Mouse (Mus musculus) midbrain, embryonic 11.5 days (tissue): ENCODE data around the gene Gigyf1. TPM values are rescaled to one million over a fixed set of nuclear protein-coding genes. Genes with fewer than 3 reads are reported as not detected.
A peak's percentile ranks its signal among the peaks of the same experiment; 100 is the strongest.

Experiments
- ATAC-seq: fragments of 200-750 bp; cut with Nextera tagmentation; 2 replicates; pipeline ENCODE4 v1.8.0; 2017; ENCODE audit warnings: moderate TSS enrichment, moderate library complexity; ENCODE audit not compliant: low FRiP score
- DNase-seq: peaks from one replicate; pipeline ENCODE4 v3.0.0; 2015; ENCODE audit warnings: low spot score; ENCODE audit errors: missing footprints
- H3K27ac ChIP-seq: fragments of 300-500 bp; sonication (generic); 2 replicates; pipeline ENCODE4 v1.5.1; 2014; ENCODE audit warnings: low read depth, low read length
- H3K27me3 ChIP-seq: fragments of 300-500 bp; sonication (generic); 2 replicates; pipeline ENCODE4 v1.6.1; 2014; ENCODE audit warnings: mild to moderate bottlenecking, low read length, moderate library complexity, mixed read lengths; ENCODE audit not compliant: control insufficient read depth, insufficient read depth
- H3K36me3 ChIP-seq: fragments of 300-500 bp; sonication (generic); 2 replicates; pipeline ENCODE4 v1.6.1; 2014; ENCODE audit warnings: mild to moderate bottlenecking, low read length, moderate library complexity, mixed read lengths; ENCODE audit not compliant: control insufficient read depth, insufficient read depth
- H3K4me1 ChIP-seq: fragments of 300-500 bp; sonication (generic); 2 replicates; pipeline ENCODE4 v1.6.1; 2014; ENCODE audit warnings: low read length; ENCODE audit not compliant: control insufficient read depth, insufficient read depth
- H3K4me2 ChIP-seq: fragments of 300-500 bp; sonication (generic); 2 replicates; pipeline ENCODE4 v1.6.1; 2014; ENCODE audit warnings: mild to moderate bottlenecking, moderate library complexity
- H3K4me3 ChIP-seq: fragments of 300-500 bp; sonication (generic); 2 replicates; pipeline ENCODE4 v1.5.1; 2014; ENCODE audit warnings: low read depth, low read length
- H3K9ac ChIP-seq: fragments of 300-500 bp; sonication (generic); 2 replicates; pipeline ENCODE4 v1.6.1; 2014; ENCODE audit warnings: low read length
- H3K9me3 ChIP-seq: fragments of 300-500 bp; sonication (generic); 2 replicates; pipeline ENCODE4 v1.6.1; 2016; ENCODE audit warnings: low read length; ENCODE audit not compliant: control insufficient read depth
- WGBS: fragments of 180-500 bp; shearing (Covaris S2); extraction: QIAGEN DNeasy Blood & Tissue Kit; methylation state at CpG from one replicate; pipeline ENCODE4 v1.1.7; 2014; 5-methylcytosine and 5-hydroxymethylcytosine counted together
- microRNA-seq: library from miRNA; unstranded; fragments of <30 nt; microRNA quantifications from one replicate; pipeline ENCODE4, GENCODE M21; 2017
- polyA plus RNA-seq: library from polyadenylated mRNA; unstranded; fragments of >200 nt; fragmentation: Nextera tagmentation; extraction: Ambion mirVana; gene quantifications from 2 replicates; pipeline ENCODE4 v1.2.1, GENCODE M21; 2014

Gigyf1 gene
- polyA plus RNA-seq, 1 experiment from 2014 or later, result 10.5 TPM

DNA sequence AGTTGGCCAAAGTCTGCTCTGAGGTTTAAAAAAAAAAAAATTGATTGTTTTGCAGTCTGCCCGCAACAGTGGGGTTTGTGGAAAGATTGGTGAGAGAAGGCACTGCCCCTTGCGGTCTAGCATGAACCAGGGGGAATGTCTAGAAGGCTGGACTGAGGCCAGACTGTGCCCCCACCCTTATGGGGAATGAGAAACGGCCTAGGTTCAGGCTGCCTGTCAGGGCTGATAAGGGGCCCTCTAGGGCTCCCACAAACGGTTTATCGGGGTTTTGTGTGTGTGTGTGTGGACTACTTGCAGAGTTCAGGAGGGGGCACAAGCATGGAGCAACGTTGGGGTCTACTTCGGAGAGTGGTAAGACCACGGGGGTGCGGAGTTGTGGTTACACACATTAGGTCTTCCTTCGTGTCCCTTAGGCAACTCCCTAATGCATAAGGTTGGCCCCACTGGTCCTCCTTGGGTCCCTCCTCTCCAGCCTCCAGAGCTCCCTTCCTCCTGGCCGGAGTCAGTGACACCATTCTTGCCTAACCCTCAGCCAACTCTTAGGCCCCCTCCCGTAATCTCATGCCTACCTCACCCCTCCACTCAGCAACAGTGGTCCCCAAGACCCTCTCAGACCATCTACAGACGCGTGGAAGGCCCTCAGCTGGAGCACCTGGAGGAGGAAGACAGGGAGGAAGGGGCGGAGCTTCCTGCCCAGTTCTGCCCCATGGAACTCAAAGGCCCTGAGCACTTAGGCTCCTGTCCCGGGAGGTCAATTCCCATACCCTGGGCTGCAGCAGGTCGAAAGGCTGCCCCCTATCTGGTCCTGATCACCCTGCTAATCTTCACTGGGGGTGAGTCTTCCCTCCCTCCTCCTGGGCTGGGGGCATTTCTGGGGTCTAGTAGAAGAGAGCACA lies 52.6 kb downstream of the Gigyf1 start:
- Histone ChIP-seq H3K9ac (no peak overlapping the region), H3K4me1 (peaks cover 7% of the 10 kb centered on the region), H3K9me3 (no peaks in the 10 kb centered on the region), H3K36me3 (no peaks in the 10 kb centered on the region), H3K27ac (no peak overlapping the region), H3K4me2 (no peak overlapping the region), H3K27me3 (no peaks in the 10 kb centered on the region), H3K4me3 (no peak overlapping the region)
- no peak for DNase-seq
- no peak for ATAC-seq
- 78% methylated on average over 17 of the region's 17 CpGs for WGBS

DNA sequence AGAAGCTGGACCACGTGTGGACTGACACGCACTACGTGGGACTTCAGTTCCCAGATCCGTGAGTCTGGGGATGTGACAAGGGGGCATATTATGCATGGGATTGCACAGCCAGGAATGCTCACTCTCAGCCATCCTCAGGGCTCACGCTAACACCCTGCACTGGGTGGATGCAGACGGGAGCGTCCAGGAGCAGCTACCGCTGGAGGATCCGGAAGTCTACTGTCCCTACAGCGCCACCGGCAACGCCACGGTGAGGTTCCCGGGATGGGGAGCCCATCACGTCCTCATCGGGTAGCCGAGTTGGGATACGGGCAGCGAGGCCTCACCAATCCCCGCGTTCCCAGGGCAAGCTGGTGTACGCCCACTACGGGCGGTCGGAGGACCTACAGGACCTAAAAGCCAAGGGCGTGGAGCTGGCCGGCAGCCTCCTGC lies 56.1 kb downstream of the Gigyf1 start:
- DNase-seq, result peak; percentile 92

More for the DNA sequence above, 56.1 kb downstream of the Gigyf1 start:
- Histone ChIP-seq H3K27me3 (no peaks in the 10 kb centered on the region), H3K4me2 (peak overlapping the region; percentile 48), H3K36me3 (no peaks in the 10 kb centered on the region), H3K27ac (no peak overlapping the region), H3K4me3 (peak overlapping the region; percentile 14), H3K4me1 (peaks cover 7% of the 10 kb centered on the region), H3K9me3 (no peaks in the 10 kb centered on the region), H3K9ac (peak overlapping the region; percentile 50)
- peak; percentile 59 for ATAC-seq
- WGBS, result 7% methylated on average over 27 of the region's 27 CpGs

Small RNAs within 50 kb of the gene (microRNA-seq; reads per million reads assigned to microRNA genes)
- gene Mir6418, result 0.95 reads per million

Other genes starting within 250 kb of the Gigyf1 start
- gene Ache, start 231.0 kb upstream of the Gigyf1 start, polyA plus RNA-seq, result 3.6 and 4.0 TPM in 2 replicates
- gene Ufsp1, start 223.9 kb upstream of the Gigyf1 start, polyA plus RNA-seq, result 7.5 and 7.9 TPM in 2 replicates
- 151 and 154 TPM in 2 replicates for gene Srrt, start 210.9 kb upstream of the Gigyf1 start, polyA plus RNA-seq
- 28.0 and 34.1 TPM in 2 replicates for gene Trip6, start 204.1 kb upstream of the Gigyf1 start, polyA plus RNA-seq
- 5.8 TPM in 2 replicates for gene Slc12a9, start 185.0 kb upstream of the Gigyf1 start, polyA plus RNA-seq
- 19.0 and 20.8 TPM in 2 replicates for gene Ephb4, start 168.4 kb upstream of the Gigyf1 start, polyA plus RNA-seq
- gene Zan, start 41.5 kb upstream of the Gigyf1 start, polyA plus RNA-seq, result 0.03 TPM in 2 replicates
- 54.8 and 57.4 TPM in 2 replicates for gene Pop7, start 16.0 kb upstream of the Gigyf1 start, polyA plus RNA-seq
- gene Epo, start 14.7 kb downstream of the Gigyf1 start, polyA plus RNA-seq, result 0.72 and 1.4 TPM in 2 replicates
- 432 and 501 TPM in 2 replicates for gene Gnb2, start 15.0 kb downstream of the Gigyf1 start, polyA plus RNA-seq
- gene Actl6b, start 35.0 kb downstream of the Gigyf1 start, polyA plus RNA-seq, result 30.6 and 31.1 TPM in 2 replicates
- gene Tfr2, start 51.3 kb downstream of the Gigyf1 start, polyA plus RNA-seq, result 2.0 and 2.1 TPM in 2 replicates
- 19.0 and 19.8 TPM in 2 replicates for gene Mospd3, start 82.5 kb downstream of the Gigyf1 start, polyA plus RNA-seq
- 58.8 and 61.4 TPM in 2 replicates for gene Pcolce, start 95.2 kb downstream of the Gigyf1 start, polyA plus RNA-seq
- gene Fbxo24, start 110.5 kb downstream of the Gigyf1 start, polyA plus RNA-seq, result 0.10 and 0.16 TPM in 2 replicates
- 27.3 and 28.3 TPM in 2 replicates for gene Lrch4, start 110.6 kb downstream of the Gigyf1 start, polyA plus RNA-seq
- gene Gm20605, start 110.6 kb downstream of the Gigyf1 start, polyA plus RNA-seq, result 4.5 and 5.8 TPM in 2 replicates
- 4.5 and 6.8 TPM in 2 replicates for gene Sap25, start 122.8 kb downstream of the Gigyf1 start, polyA plus RNA-seq
- gene Irs3, start 127.2 kb downstream of the Gigyf1 start, polyA plus RNA-seq, result 0.19 and 0.34 TPM in 2 replicates
- gene Agfg2, start 166.2 kb downstream of the Gigyf1 start, polyA plus RNA-seq, result 13.6 and 14.9 TPM in 2 replicates
- 4.8 TPM in 2 replicates for gene Nyap1, start 223.1 kb downstream of the Gigyf1 start, polyA plus RNA-seq
- gene Tsc22d4, start 227.2 kb downstream of the Gigyf1 start, polyA plus RNA-seq, result 47.0 and 62.9 TPM in 2 replicates